Mouse (Mus musculus) erythroblast, adult 5-6 weeks (primary cell): Measurements from ENCODE around the gene Phf24. TPM values are rescaled to one million over a fixed set of nuclear protein-coding genes. Genes with fewer than 3 reads are reported as not detected.

ENCODE experiments used
- ATAC-seq: replicated peaks from 2 replicates; pipeline ENCODE4 v1.8.0; 2016; ENCODE audit warnings: moderate number of reproducible peaks, mild to moderate bottlenecking, moderate TSS enrichment, inconsistent platforms; ENCODE audit not compliant: poor library complexity, low FRiP score, severe bottlenecking
- total RNA-seq, 2 experiments: library from RNA; stranded (forward) in 1 of 2; stranded (reverse) in 1 of 2; fragments of 150-400 nt in 1 of 2; fragments of 200-764, 138-1000 nt in 1 of 2; gene quantifications; 2 replicates each; pipeline versions ENCODE4 v1.2.3 to v1.2.4; 2015 to 2017; ENCODE audit warnings: low replicate concordance in 2 of 2

Gene Phf24
- total RNA-seq (2015; ENCODE audit: low replicate concordance), result not detected in 2 replicates
- total RNA-seq (2017; ENCODE audit: low replicate concordance), result 1.7 and 5.8 TPM in 2 replicates

GRCm38 (mm10) chr4:42916617-42917401 is at the start of gene Phf24:
Gene Phf24 (plus strand): TSS chr4:42916660.
- no peak for ATAC-seq

- peak; percentile 90 for ATAC-seq
Measured at GRCm38 (mm10) chr4:42867390-42867789, 49.1 kb upstream of the Phf24 start.

- ATAC-seq, result 0 out of 2 replicates have a peak, but pooled peaks have one; percentile 13
Measured at GRCm38 (mm10) chr4:42868193-42868592, 48.3 kb upstream of the Phf24 start.

- no peak for ATAC-seq
Measured at GRCm38 (mm10) chr4:42870748-42871147, 45.7 kb upstream of the Phf24 start.

- ATAC-seq, result no peak
Measured at GRCm38 (mm10) chr4:42872151-42872550, 44.3 kb upstream of the Phf24 start.

- ATAC-seq, result no peak
Measured at GRCm38 (mm10) chr4:42872746-42873435, 43.6 kb upstream of the Phf24 start.

GRCm38 (mm10) chr4:42874134-42874533 is 42.3 kb upstream of the Phf24 start, which contains the start of gene Fam205c:
Gene Fam205c (minus strand): TSS chr4:42874234.
- no peak for ATAC-seq

GRCm38 (mm10) chr4:42876586-42877291 is 39.7 kb upstream of the Phf24 start:
- peak; percentile 65 for ATAC-seq

GRCm38 (mm10) chr4:42877657-42878056 is 38.8 kb upstream of the Phf24 start:
- ATAC-seq, result peak; percentile 36

GRCm38 (mm10) chr4:42879829-42880676 is 36.4 kb upstream of the Phf24 start:
- ATAC-seq, result peak; percentile 92

- peak; percentile 68 for ATAC-seq
Measured at GRCm38 (mm10) chr4:42880677-42880948, 35.8 kb upstream of the Phf24 start.

- ATAC-seq, result no peak
Measured at GRCm38 (mm10) chr4:42886926-42887325, 29.5 kb upstream of the Phf24 start.

GRCm38 (mm10) chr4:42888806-42889205 is 27.7 kb upstream of the Phf24 start:
- ATAC-seq, result no peak

- no peak for ATAC-seq
Measured at GRCm38 (mm10) chr4:42891176-42891575, 25.3 kb upstream of the Phf24 start.

GRCm38 (mm10) chr4:42895118-42895517 is 21.3 kb upstream of the Phf24 start:
- no peak for ATAC-seq

- ATAC-seq, result no peak
Measured at GRCm38 (mm10) chr4:42898914-42899313, 17.5 kb upstream of the Phf24 start.

- no peak for ATAC-seq
Measured at GRCm38 (mm10) chr4:42900878-42901277, 15.6 kb upstream of the Phf24 start.

- peak; percentile 65 for ATAC-seq
Measured at GRCm38 (mm10) chr4:42902174-42902573, 14.3 kb upstream of the Phf24 start.

- ATAC-seq, result no peak
Measured at GRCm38 (mm10) chr4:42902730-42903129, 13.7 kb upstream of the Phf24 start.

GRCm38 (mm10) chr4:42903942-42904341 is 12.5 kb upstream of the Phf24 start:
- ATAC-seq, result 0 out of 2 replicates have a peak, but pooled peaks have one; percentile 52
